10 mouse cellular contexts compared by ENCODE assay signal in the genomic region with DNA sequence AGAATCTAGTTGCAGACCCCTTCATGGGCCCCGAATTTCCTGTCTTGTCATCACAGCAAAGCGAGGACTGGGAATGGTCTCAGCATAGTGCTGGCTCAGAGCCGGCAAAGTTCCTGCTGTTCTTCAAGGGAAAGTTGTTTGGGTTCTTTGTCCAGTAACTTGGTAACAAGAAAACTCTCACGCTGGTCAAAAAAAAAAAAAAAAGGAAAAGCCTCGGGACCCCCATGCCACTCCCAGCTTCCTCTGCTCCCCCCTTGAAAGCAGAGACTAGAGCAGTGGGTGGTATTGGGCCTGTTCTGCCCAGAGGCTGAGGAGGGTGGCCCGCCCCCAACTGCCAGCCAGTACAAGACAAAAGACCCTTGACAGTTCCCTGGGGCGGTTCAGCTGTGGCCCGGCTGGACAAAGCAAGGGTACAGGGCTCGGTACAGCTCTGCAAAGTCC. TPM values are rescaled to one million over a fixed set of nuclear protein-coding genes. Genes with fewer than 3 reads are reported as not detected.
DNase-seq lines count a peak whose midpoint lies in the region; ATAC-seq and TF ChIP-seq lines count a peak whose summit lies in the region.
"Had no signal": no experiment of that assay in that cellular context is flagged by ENCODE, and none has a peak within 500 bp of the region (broad histone marks: within the 10 kb centered on the region; RNA-seq: fewer than 3 reads in every experiment).

No protein-coding gene starts in this region.

- no peaks in the 10 kb centered on the region for H3K9me3 ChIP-seq in heart, postnatal 0 days (replicated peaks; ENCODE audit: control insufficient read depth, low read length)
- no peaks in the 10 kb centered on the region for H3K9me3 ChIP-seq in forebrain, embryonic 16.5 days (ENCODE audit: control insufficient read depth, low read length)
- no peaks in the 10 kb centered on the region for H3K9me3 ChIP-seq in limb, embryonic 13.5 days
- H3K9me3 ChIP-seq: megakaryocyte, embryonic 14.5 days had no signal

- no peak overlapping the region for H3K27ac ChIP-seq in heart, postnatal 0 days (ENCODE audit: low read depth)
- H3K27ac ChIP-seq in forebrain, embryonic 16.5 days (ENCODE audit: low read length): peak overlapping the region; percentile 53
- H3K27ac ChIP-seq in limb, embryonic 13.5 days: no peak overlapping the region

- no peak for TF ChIP-seq POLR2A in brain, embryonic 14.5 days (IDR thresholded peaks at IDR 0.05; ENCODE audit: borderline replicate concordance, extremely low read depth, insufficient read depth, insufficient read length, poor library complexity, severe bottlenecking)

- H3K36me3 ChIP-seq in heart, postnatal 0 days (replicated peaks; ENCODE audit: control insufficient read depth, insufficient read depth, low read length): no peaks in the 10 kb centered on the region
- H3K36me3 ChIP-seq in forebrain, embryonic 16.5 days (ENCODE audit: control insufficient read depth, insufficient read depth): no peaks in the 10 kb centered on the region
- no peaks in the 10 kb centered on the region for H3K36me3 ChIP-seq in limb, embryonic 13.5 days

- no peak for TF ChIP-seq CTCF in heart, postnatal 0 days (IDR thresholded peaks at IDR 0.05; ENCODE audit: low read depth)
- TF ChIP-seq CTCF in brain, embryonic 14.5 days (IDR thresholded peaks at IDR 0.05; ENCODE audit: borderline replicate concordance, extremely low read depth, insufficient read depth, insufficient read length): no peak

- TF ChIP-seq EP300 in heart, postnatal 0 days (IDR thresholded peaks at IDR 0.05; ENCODE audit: low read depth): no peak

- H3K4me3 ChIP-seq in heart, postnatal 0 days (ENCODE audit: low read depth, low read length): no peak overlapping the region
- peak overlapping the region; percentile 49 for H3K4me3 ChIP-seq in forebrain, embryonic 16.5 days (replicated peaks; ENCODE audit: low read length)
- H3K4me3 ChIP-seq in limb, embryonic 13.5 days: no peak overlapping the region
- H3K4me3 ChIP-seq: megakaryocyte, embryonic 14.5 days had no signal

- H3K4me2 ChIP-seq in heart, postnatal 0 days (ENCODE audit: low read depth, low read length): peak overlapping the region; percentile 88
- peak overlapping the region; percentile 74 for H3K4me2 ChIP-seq in forebrain, embryonic 16.5 days (ENCODE audit: low read length)
- peak overlapping the region; percentile 91 for H3K4me2 ChIP-seq in limb, embryonic 13.5 days (replicated peaks)

- WGBS in heart, postnatal 0 days: 31% methylated on average over 8 of the region's 9 CpGs
- WGBS in forebrain, embryonic 16.5 days: 1% methylated on average over 9 of the region's 9 CpGs
- 14% methylated on average over 9 of the region's 9 CpGs for WGBS in limb, embryonic 13.5 days

- no peak for ATAC-seq in heart, postnatal 0 days (ENCODE audit: insufficient read depth, low read depth)
- peak; percentile 68 for ATAC-seq in forebrain, embryonic 16.5 days
- ATAC-seq in limb, embryonic 13.5 days (ENCODE audit: low FRiP score, low read depth): no peak

- H3K27me3 ChIP-seq in heart, postnatal 0 days (ENCODE audit: control insufficient read depth, insufficient read depth, low read length): peaks cover 10% of the 10 kb centered on the region
- no peaks in the 10 kb centered on the region for H3K27me3 ChIP-seq in forebrain, embryonic 16.5 days (replicated peaks; ENCODE audit: control insufficient read depth, insufficient read depth, low read length)
- H3K27me3 ChIP-seq in limb, embryonic 13.5 days: peaks cover 41% of the 10 kb centered on the region

- no peak overlapping the region for H3K9ac ChIP-seq in heart, postnatal 0 days (replicated peaks; ENCODE audit: low read depth, low read length)
- H3K9ac ChIP-seq in forebrain, embryonic 16.5 days (replicated peaks; ENCODE audit: low read depth, low read length): peak overlapping the region; percentile 64
- H3K9ac ChIP-seq in limb, embryonic 13.5 days: 0 out of 2 replicates have a peak overlapping the region, but pooled peaks have one; percentile 4

- H3K4me1 ChIP-seq in heart, postnatal 0 days (ENCODE audit: control insufficient read depth, insufficient read depth): no peaks in the 10 kb centered on the region; the same call in none of the 2 replicates
- H3K4me1 ChIP-seq in forebrain, embryonic 16.5 days (replicated peaks; ENCODE audit: control insufficient read depth, insufficient read depth, low read length): peaks cover 34% of the 10 kb centered on the region
- peaks cover 27% of the 10 kb centered on the region for H3K4me1 ChIP-seq in limb, embryonic 13.5 days

- DNase-seq in heart, postnatal 0 days (ENCODE audit: low spot score): no peak
- DNase-seq in heart, adult 9 months (ENCODE audit: low spot score in 2 of 2): no peak
- DNase-seq in brain, embryonic 14.5 days (ENCODE audit: low read depth): peak; percentile 92
- DNase-seq in gastrocnemius, postnatal 25 days: no peak
- DNase-seq in thymus, postnatal 14 days: no peak
- DNase-seq in kidney, adult 11 months: no peak

RNA-seq across cellular contexts. Expression of gene Nkain4, which starts 1.7 kb away (rescaled TPM):
- total RNA-seq in heart, postnatal 0 days (2014; rRNA removed; ENCODE audit: low replicate concordance): 8.6 and 9.8 TPM in 2 replicates
- 27.6 and 29.6 TPM in 2 replicates for polyA plus RNA-seq in heart, postnatal 0 days (2015; fragmentation: Nextera tagmentation; extraction: Ambion mirVana)
- 63.1 and 66.1 TPM in 2 replicates for polyA plus RNA-seq in brain, embryonic 14.5 days (2012; rRNA removed)
- 52.3 and 56.7 TPM in 2 replicates for polyA plus RNA-seq in forebrain, embryonic 16.5 days (2015; fragmentation: Nextera tagmentation; extraction: Ambion mirVana)
- polyA plus RNA-seq in limb, embryonic 13.5 days (2015; fragmentation: Nextera tagmentation; extraction: Ambion mirVana): 7.7 and 10.6 TPM in 2 replicates
- total RNA-seq in gastrocnemius, postnatal 25 days (2021): under 1 TPM in 1 of 2 experiments, not detected in 1; 0.49 TPM
- total RNA-seq: MEL had no signal

RNA-seq across cellular contexts. Expression of gene Arfgap1, which starts 14.3 kb away (rescaled TPM):
- 40.9 and 58.7 TPM in 2 replicates for total RNA-seq in heart, postnatal 0 days (2014; rRNA removed; ENCODE audit: low replicate concordance)
- polyA plus RNA-seq in heart, postnatal 0 days (2015; fragmentation: Nextera tagmentation; extraction: Ambion mirVana): 51.0 and 51.4 TPM in 2 replicates
- 104 and 109 TPM in 2 replicates for polyA plus RNA-seq in brain, embryonic 14.5 days (2012; rRNA removed)
- 103 and 125 TPM in 2 replicates for polyA plus RNA-seq in forebrain, embryonic 16.5 days (2015; fragmentation: Nextera tagmentation; extraction: Ambion mirVana)
- 143 and 156 TPM in 2 replicates for polyA plus RNA-seq in limb, embryonic 13.5 days (2015; fragmentation: Nextera tagmentation; extraction: Ambion mirVana)
- total RNA-seq in gastrocnemius, postnatal 25 days (2021): 10 to 100 TPM; 26.6 to 33.7 TPM

RNA-seq across cellular contexts. Expression of gene Birc7, which starts 23.9 kb away (rescaled TPM):
- total RNA-seq in heart, postnatal 0 days (2014; rRNA removed; ENCODE audit: low replicate concordance): 0.84 TPM in 1 of 2 replicates, not detected in the other
- polyA plus RNA-seq in heart, postnatal 0 days (2015; fragmentation: Nextera tagmentation; extraction: Ambion mirVana): 0.07 and 0.10 TPM in 2 replicates
- 0.14 and 0.26 TPM in 2 replicates for polyA plus RNA-seq in brain, embryonic 14.5 days (2012; rRNA removed)
- polyA plus RNA-seq in forebrain, embryonic 16.5 days (2015; fragmentation: Nextera tagmentation; extraction: Ambion mirVana): not detected in 2 replicates
- not detected in 2 replicates for polyA plus RNA-seq in limb, embryonic 13.5 days (2015; fragmentation: Nextera tagmentation; extraction: Ambion mirVana)
- total RNA-seq in gastrocnemius, postnatal 25 days (2021): not detected
- total RNA-seq: MEL had no signal

RNA-seq across cellular contexts. Expression of gene Ythdf1, which starts 32.0 kb away (rescaled TPM):
- total RNA-seq in heart, postnatal 0 days (2014; rRNA removed; ENCODE audit: low replicate concordance): 15.8 and 51.0 TPM in 2 replicates
- 27.1 and 27.7 TPM in 2 replicates for polyA plus RNA-seq in heart, postnatal 0 days (2015; fragmentation: Nextera tagmentation; extraction: Ambion mirVana)
- polyA plus RNA-seq in brain, embryonic 14.5 days (2012; rRNA removed): 67.0 and 68.5 TPM in 2 replicates
- 44.9 and 50.1 TPM in 2 replicates for polyA plus RNA-seq in forebrain, embryonic 16.5 days (2015; fragmentation: Nextera tagmentation; extraction: Ambion mirVana)
- polyA plus RNA-seq in limb, embryonic 13.5 days (2015; fragmentation: Nextera tagmentation; extraction: Ambion mirVana): 60.6 and 66.8 TPM in 2 replicates
- total RNA-seq in gastrocnemius, postnatal 25 days (2021): 10 to 100 TPM; 31.9 to 34.1 TPM

RNA-seq across cellular contexts. Expression of gene Col20a1, which starts 33.6 kb away (rescaled TPM):
- 0.15 and 2.0 TPM in 2 replicates for total RNA-seq in heart, postnatal 0 days (2014; rRNA removed; ENCODE audit: low replicate concordance)
- 0.05 TPM in 2 replicates for polyA plus RNA-seq in heart, postnatal 0 days (2015; fragmentation: Nextera tagmentation; extraction: Ambion mirVana)
- 0.98 and 1.2 TPM in 2 replicates for polyA plus RNA-seq in brain, embryonic 14.5 days (2012; rRNA removed)
- 0.13 and 0.15 TPM in 2 replicates for polyA plus RNA-seq in forebrain, embryonic 16.5 days (2015; fragmentation: Nextera tagmentation; extraction: Ambion mirVana)
- polyA plus RNA-seq in limb, embryonic 13.5 days (2015; fragmentation: Nextera tagmentation; extraction: Ambion mirVana): 1.4 and 1.6 TPM in 2 replicates
- total RNA-seq in gastrocnemius, postnatal 25 days (2021): 1 to 10 TPM; 2.3 to 2.9 TPM
